Mouse (Mus musculus): ENCODE results near the gene Gopc.

DNA sequence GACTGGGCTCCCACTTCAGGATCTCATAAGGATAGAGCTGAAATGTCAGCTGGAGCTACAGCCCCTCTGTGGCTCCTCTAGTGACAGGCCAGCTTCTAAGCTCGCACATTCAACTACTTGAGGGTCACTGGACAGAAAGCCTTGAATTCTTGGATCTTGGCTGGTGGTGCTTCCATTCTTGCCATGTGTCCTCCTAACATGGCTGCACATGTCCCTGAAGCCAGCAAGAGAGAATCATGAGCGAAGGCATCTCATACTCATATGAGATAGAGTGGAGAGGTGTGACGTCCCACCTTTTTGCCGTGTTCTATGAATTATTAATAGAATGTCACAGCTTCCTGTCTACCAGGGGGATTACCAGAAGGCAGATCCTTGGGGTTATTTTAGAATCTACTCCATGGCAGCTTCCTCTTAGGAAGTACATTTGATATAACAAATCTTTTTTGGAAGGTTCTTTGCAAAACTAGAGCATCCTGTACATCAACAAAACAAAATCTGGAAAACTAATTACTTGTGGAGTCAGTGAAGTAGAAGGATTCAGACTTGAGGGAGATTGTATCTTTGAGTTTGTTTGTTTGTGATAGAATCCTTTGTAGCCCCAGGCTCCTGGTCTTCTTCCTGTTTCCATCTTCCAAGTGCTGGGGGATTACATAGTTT, 87.9 kb downstream of the Gopc start:
- TF ChIP-seq POLR2A (IDR thresholded peaks at IDR 0.05; ENCODE audit: low read depth, low read length) (no peak), CTCF (conservative IDR thresholded peaks at IDR 0.05; ENCODE audit: insufficient read depth, insufficient read length, low read depth, low read length) (no peak)
